Mouse (Mus musculus) kidney, embryonic 16.5 days (tissue): Measurements from ENCODE around the gene Arid3c. TPM values are rescaled to one million over a fixed set of nuclear protein-coding genes. Genes with fewer than 3 reads are reported as not detected.
"Not testable (repeated sequence)": the region's sequence is repeated elsewhere in the genome, so short reads cannot be mapped to it uniquely, and the experiment has no call there.

Experiments
- ATAC-seq: fragments of 200-750 bp; cut with Nextera tagmentation; 2 replicates; pipeline ENCODE4 v1.8.0; 2017; ENCODE audit warnings: moderate TSS enrichment; ENCODE audit not compliant: low FRiP score, low TSS enrichment
- H3K27ac ChIP-seq: fragments of 300-500 bp; sonication (generic); 2 replicates; pipeline ENCODE4 v1.5.1; 2014; ENCODE audit warnings: low read length
- H3K27me3 ChIP-seq: fragments of 300-500 bp; sonication (generic); 2 replicates; pipeline ENCODE4 v1.6.1; 2014; ENCODE audit warnings: low read length, control low read depth, mixed read lengths; ENCODE audit not compliant: insufficient read depth
- H3K36me3 ChIP-seq: fragments of 300-500 bp; sonication (generic); 2 replicates; pipeline ENCODE4 v1.6.1; 2014; ENCODE audit warnings: low read length, control low read depth, mixed read lengths; ENCODE audit not compliant: insufficient read depth
- H3K4me1 ChIP-seq: fragments of 300-500 bp; sonication (generic); 2 replicates; pipeline ENCODE4 v1.6.1; 2014; ENCODE audit warnings: low read length, control low read depth, mixed read lengths; ENCODE audit not compliant: insufficient read depth
- H3K4me2 ChIP-seq: fragments of 300-500 bp; sonication (generic); replicated peaks from 2 replicates; pipeline ENCODE4 v1.6.1; 2014; ENCODE audit warnings: low read depth, low read length
- H3K4me3 ChIP-seq: fragments of 300-500 bp; sonication (generic); 2 replicates; pipeline ENCODE4 v1.5.1; 2014; ENCODE audit warnings: mild to moderate bottlenecking, low read length
- H3K9ac ChIP-seq: fragments of 300-500 bp; sonication (generic); replicated peaks from 2 replicates; pipeline ENCODE4 v1.6.1; 2014; ENCODE audit warnings: low read length
- H3K9me3 ChIP-seq: fragments of 300-500 bp; sonication (generic); 2 replicates; pipeline ENCODE4 v1.6.1; 2016; ENCODE audit warnings: low read length, control low read depth
- WGBS: fragments of 180-500 bp; shearing (Covaris S2); extraction: QIAGEN DNeasy Blood & Tissue Kit; methylation state at CpG from one replicate; pipeline ENCODE4 v1.1.7; 2014; 5-methylcytosine and 5-hydroxymethylcytosine counted together
- polyA plus RNA-seq: library from polyadenylated mRNA; unstranded; fragments of >200 nt; fragmentation: Nextera tagmentation; extraction: Ambion mirVana; gene quantifications from 2 replicates; pipeline ENCODE4 v1.2.1, GENCODE M21; 2015

Arid3c gene
- polyA plus RNA-seq, 1 experiment from 2014 or later = not detected

- WGBS = 5% methylated on average over 14 of the region's 32 CpGs
These were observed 32.4 kb downstream of the Arid3c start for GRCm38 (mm10) chr4:41698421-41699016.

DNA sequence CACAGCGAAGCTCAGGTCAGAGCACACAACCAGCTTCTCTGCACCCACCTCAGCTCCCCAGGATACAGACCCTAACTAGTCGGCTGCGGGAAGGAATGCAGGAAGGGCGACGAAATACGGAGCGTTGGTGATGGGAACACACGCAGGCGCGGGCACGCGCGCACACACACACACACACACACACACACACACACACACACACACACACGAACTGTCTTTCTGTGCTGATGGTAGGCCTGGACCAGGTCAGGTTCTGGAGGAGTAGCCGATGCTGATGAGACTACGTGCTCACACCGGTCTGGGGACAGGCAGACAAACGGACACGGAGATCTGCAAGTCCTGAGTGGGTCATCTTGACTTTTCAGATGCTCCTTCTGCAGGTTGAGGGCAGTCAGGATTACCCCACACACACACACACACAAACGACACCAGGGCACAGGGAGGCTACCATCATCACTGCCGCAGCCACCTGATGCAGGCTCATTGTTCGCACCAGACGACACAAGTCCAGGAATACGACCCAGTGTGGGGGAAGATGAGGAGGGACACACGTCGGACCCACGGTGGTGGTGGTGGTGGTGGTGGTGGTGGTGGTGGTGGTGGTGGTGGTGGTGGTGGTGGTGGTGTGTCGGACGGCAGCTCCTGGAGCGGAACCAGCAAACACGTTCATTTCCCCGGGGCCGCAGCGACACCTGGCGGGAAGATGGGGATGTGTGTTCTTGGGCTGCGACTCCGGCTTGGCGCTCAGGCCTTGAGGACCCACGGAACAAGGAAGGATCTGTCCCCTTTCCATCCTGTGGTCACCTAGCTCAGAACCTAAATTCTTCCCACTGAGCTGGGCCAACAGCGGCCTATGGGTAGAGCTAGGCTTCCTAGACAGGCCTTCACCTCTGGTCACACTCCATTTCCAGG lies 33.8 kb downstream of the Arid3c start, which contains the start of gene Cntfr:
TSS of gene Cntfr (minus strand) at position 160 of the 912 bp plus-strand sequence.
- ATAC-seq, H3K27me3 ChIP-seq, H3K4me3 ChIP-seq, H3K9ac ChIP-seq, H3K9me3 ChIP-seq, H3K4me1 ChIP-seq, H3K36me3 ChIP-seq, H3K27ac ChIP-seq: not testable (repeated sequence)
- WGBS = 15% methylated on average over 31 of the region's 40 CpGs
- H3K4me2 ChIP-seq = peak within 1 kb of the TSS; percentile 18; the same call in 1 of the 2 replicates

More at GRCm38 (mm10) chr4:41698421-41699016, 32.4 kb downstream of the Arid3c start:
- ATAC-seq, H3K9me3 ChIP-seq, H3K9ac ChIP-seq, H3K27ac ChIP-seq, H3K27me3 ChIP-seq, H3K4me1 ChIP-seq, H3K4me2 ChIP-seq, H3K4me3 ChIP-seq, H3K36me3 ChIP-seq: not testable (repeated sequence)

DNA sequence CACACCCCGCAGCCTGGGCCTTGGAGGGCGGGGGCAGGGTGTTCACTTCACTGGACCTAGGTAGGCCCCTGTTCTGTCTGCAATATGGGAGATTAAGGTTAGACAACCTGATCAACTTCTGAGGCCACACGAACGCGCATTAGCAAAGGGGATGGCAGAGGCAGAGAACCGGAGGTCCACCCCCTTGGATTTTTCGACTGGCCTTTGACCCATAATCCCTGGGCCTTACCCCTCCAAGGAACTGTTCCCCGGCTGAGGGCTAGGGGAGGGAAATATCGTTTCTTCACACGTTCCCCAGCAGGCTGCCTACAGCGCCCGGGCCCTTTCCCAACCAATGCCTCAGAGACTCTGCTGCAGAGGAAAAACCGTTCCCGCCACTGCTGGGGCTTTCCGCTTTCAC lies 34.5 kb downstream of the Arid3c start:
- not testable (repeated sequence) for H3K27ac ChIP-seq, H3K27me3 ChIP-seq, H3K36me3 ChIP-seq, H3K4me2 ChIP-seq, H3K4me1 ChIP-seq, H3K9me3 ChIP-seq, H3K9ac ChIP-seq, ATAC-seq, H3K4me3 ChIP-seq
- WGBS = 17% methylated on average over 12 of the region's 15 CpGs

DNA sequence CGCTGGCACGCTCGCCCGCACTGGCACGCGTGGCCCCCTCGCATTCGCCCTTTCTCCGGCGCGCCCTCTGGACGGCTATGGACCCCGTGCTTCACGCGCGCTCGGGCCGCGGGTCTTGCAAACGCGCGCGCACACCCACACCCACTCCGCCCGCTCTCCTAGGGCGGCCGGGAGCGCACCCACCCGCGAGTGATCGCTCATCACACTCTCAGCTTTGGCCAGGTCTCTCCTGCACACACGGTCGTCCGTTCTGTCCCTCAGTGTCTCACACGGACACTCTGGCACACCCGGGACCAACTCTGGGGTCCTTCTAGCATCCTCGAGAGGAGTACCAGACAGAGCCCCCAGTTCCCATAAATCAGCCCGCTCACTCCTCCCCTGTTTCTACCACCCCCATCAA lies 35.1 kb downstream of the Arid3c start:
- ATAC-seq, H3K36me3 ChIP-seq, H3K27ac ChIP-seq, H3K9me3 ChIP-seq, H3K4me1 ChIP-seq, H3K9ac ChIP-seq, H3K27me3 ChIP-seq: not testable (repeated sequence)
- Histone ChIP-seq H3K4me3 (peak overlapping the region; percentile 23; the same call in 1 of the 2 replicates), H3K4me2 (peak overlapping the region; percentile 35)
- WGBS = 2% methylated on average over 8 of the region's 38 CpGs

- H3K4me1 ChIP-seq, H3K9me3 ChIP-seq, H3K9ac ChIP-seq, H3K27ac ChIP-seq, ATAC-seq, H3K27me3 ChIP-seq, H3K36me3 ChIP-seq, H3K4me3 ChIP-seq: not testable (repeated sequence)
- WGBS = 8% methylated on average over 4 of the region's 4 CpGs
- H3K4me2 ChIP-seq = 0 out of 2 replicates have a peak overlapping the region, but pooled peaks have one; percentile 15
These were observed 37.4 kb downstream of the Arid3c start for GRCm38 (mm10) chr4:41693511-41693910.

GRCm38 (mm10) chr4:41690014-41690413 lies 40.9 kb downstream of the Arid3c start:
- H3K27ac ChIP-seq, ATAC-seq, H3K27me3 ChIP-seq, H3K4me2 ChIP-seq, H3K9me3 ChIP-seq, H3K4me3 ChIP-seq, H3K4me1 ChIP-seq, H3K9ac ChIP-seq, H3K36me3 ChIP-seq: not testable (repeated sequence)
- WGBS = no CpG with 5 or more reads among the region's 4 CpGs

- not testable (repeated sequence) for H3K36me3 ChIP-seq, H3K4me3 ChIP-seq, ATAC-seq, H3K27me3 ChIP-seq, H3K27ac ChIP-seq, H3K9me3 ChIP-seq, H3K4me1 ChIP-seq, H3K4me2 ChIP-seq, H3K9ac ChIP-seq
- WGBS = 63% methylated on average over 1 of the region's 1 CpGs
These were observed 42.4 kb downstream of the Arid3c start for GRCm38 (mm10) chr4:41688562-41688961.

DNA sequence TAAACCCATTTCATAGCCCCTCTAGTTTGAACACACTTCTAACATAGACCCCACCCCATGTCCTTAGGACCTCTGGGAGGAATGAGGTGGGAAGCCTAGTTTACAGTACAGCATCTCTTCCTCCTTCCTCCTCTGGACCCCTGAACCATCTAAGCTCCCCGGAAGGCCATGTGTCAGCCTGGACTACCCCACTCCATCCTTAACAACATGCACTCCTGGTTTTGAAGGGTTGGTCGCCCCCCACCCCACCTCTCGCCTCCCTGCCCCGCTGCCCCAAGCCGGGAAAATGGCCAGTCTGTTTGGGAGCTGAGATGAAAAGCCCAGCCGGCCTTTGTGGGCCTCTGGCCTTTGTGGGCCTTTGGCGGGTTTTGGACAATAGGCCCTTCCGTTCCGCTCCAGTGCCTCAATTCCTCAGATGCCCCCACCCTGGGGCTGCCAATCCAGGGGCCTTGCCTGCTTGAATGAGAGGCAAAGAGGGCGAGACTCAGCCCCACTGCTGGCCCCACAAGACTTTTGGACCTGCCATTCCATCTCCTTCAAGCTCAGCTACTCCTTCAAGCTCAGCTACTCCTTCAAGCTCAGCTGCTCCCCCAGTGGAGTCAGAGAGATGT lies 45.0 kb downstream of the Arid3c start:
- WGBS = 33% methylated on average over 8 of the region's 10 CpGs
- H3K9me3 ChIP-seq, ATAC-seq, H3K36me3 ChIP-seq, H3K27me3 ChIP-seq, H3K27ac ChIP-seq, H3K4me3 ChIP-seq, H3K4me2 ChIP-seq, H3K9ac ChIP-seq: not testable (repeated sequence)
- peaks cover 14% of the 10 kb centered on the region for H3K4me1 ChIP-seq

DNA sequence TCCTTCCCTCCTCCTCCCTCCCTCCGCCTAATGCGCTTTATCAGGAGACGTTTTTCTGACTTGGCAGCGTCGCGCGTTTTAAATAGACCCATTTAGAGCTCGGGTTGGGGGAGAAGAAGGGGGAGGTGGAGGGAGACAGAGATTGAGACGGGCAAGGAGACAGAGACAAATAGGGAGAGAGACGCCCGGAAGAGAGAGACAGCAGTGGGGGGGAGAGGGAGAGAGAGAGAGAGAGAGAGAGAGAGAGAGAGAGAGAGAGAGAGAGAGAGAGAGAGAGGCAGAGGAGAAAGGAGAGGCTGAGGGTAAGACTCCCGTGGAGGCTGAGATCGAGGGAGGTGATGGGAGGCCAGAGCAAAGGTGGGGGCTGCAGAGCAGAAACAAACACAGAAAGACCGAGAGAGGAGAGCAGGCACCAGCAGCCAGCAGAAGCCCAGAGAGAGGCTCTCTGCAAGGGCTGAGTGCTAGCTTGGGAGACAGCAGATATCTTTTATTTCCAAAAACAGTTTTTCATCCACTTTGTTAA lies 46.0 kb downstream of the Arid3c start:
- not testable (repeated sequence) for H3K4me3 ChIP-seq, H3K4me2 ChIP-seq, ATAC-seq, H3K27me3 ChIP-seq, H3K9me3 ChIP-seq, H3K27ac ChIP-seq, H3K9ac ChIP-seq, H3K36me3 ChIP-seq
- WGBS = 2% methylated on average over 13 of the region's 14 CpGs
- peaks cover 20% of the 10 kb centered on the region for H3K4me1 ChIP-seq
